Mouse (Mus musculus) Patski (cell line): ENCODE measurements around the gene Gm45799. TPM values are rescaled to one million over a fixed set of nuclear protein-coding genes. Genes with fewer than 3 reads are reported as not detected.

Experiments
- ATAC-seq: fragments of 100-300 bp; one replicate; pipeline ENCODE4 v1.8.0; 2021
- CTCF ChIA-PET: fragments of 350-600 bp; sonication (Branson Sonifier 250); formaldehyde crosslinking; loops from one replicate; lab custom pipeline; 2022; ENCODE audit warnings: inconsistent platforms; lab: Charles Lee
- POLR2A ChIA-PET: fragments of 350-600 bp; sonication (Branson Sonifier 250); formaldehyde crosslinking; loops from one replicate; lab custom pipeline; 2022; ENCODE audit warnings: antibody characterized with exemption, inconsistent platforms; lab: Charles Lee
- DNase-seq: peaks from one replicate; pipeline ENCODE4 v3.0.0-alpha.2; 2011; ENCODE audit warnings: low read depth, low spot score
- H3K27me3 ChIP-seq: fragments of 371-371 bp; one replicate; pipeline ENCODE4 v1.5.1; 2021
- CTCF ChIP-seq: fragments of 100-300 bp; IDR thresholded peaks from one replicate; pipeline ENCODE4 v1.5.1; 2021
- in situ Hi-C: fragments of 300-500 bp; cut with MboI; formaldehyde crosslinking; loops from 3 replicates; pipeline ENCODE4 v1.11.1; 2018; ENCODE audit warnings: low pct_unique_long_range_greater_than_20kb, mixed read lengths
- polyA plus RNA-seq: library from polyadenylated mRNA; unstranded; gene quantifications from one replicate; pipeline ENCODE4 v1.2.3, GENCODE M21; 2021

Gene Gm45799
- polyA plus RNA-seq, 1 experiment from 2014 or later = 22.3 TPM

DNA sequence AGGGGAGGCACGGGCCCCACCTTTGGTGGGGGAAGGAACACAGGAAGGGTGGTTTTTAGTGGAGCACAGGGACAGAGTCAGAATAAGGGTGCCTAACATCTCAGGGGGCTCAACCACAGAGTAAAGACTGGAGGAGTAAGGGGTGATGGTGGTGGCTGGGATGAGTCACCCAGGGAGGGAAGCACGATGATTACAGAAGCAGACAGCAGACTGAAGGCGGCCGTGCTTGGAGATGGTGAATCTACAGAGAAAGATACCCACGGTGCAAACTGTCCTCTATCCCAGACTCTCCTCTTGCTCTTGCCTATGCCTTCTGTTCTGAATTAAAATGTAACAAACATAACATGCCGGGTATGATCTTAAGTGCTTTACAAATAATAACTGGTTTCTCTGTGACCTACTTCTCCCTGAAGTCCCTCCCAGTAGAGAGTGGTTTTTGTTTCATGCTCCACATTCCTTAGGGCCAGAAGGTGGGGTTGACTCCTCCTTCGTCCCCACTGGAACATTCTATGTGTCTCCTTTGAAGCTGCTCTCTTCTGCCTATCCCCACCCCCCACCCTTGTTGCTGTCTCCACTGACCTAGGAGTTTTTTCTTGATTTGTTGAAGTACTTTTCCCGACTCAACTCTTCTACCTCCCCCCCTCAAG is 18.6 kb upstream of the Gm45799 start:
- no peak for DNase-seq
- ATAC-seq = peak; percentile 85
- CTCF ChIA-PET = interaction anchor here (1.0 to 1.7 kb wide), 4 partner anchors 8 to 14 kb away, joined by 3 to 4 read pairs (median 4); no protein-coding TSS in a partner anchor
- TF ChIP-seq CTCF = no peak
- in situ Hi-C loops = no loop called here
- POLR2A ChIA-PET = interaction anchor here (1.5 kb wide), 1 partner anchor 14 kb away, joined by 5 read pairs; no protein-coding TSS in a partner anchor
- no peaks in the 10 kb centered on the region for H3K27me3 ChIP-seq

DNA sequence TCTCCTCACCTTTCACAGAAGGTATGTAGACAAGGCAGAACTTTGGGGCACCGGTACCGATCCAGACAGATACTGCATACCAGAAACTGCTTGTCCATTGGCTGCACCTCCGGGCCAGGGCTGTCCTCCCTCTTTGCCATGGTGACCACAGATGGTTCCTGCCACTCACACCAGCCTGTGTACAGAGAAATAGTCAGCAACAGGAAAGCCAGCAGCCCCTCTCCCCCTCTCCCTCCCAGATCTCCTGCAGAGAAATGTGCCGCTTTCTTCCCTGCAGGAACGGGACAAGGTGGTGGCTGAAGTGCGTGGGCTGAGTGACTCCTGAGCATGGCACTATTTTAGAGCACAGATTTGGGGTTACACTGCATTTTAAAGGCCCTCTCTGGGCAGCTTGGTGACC is 15.0 kb upstream of the Gm45799 start:
- TF ChIP-seq CTCF = no peak
- DNase-seq = no peak
- CTCF ChIA-PET = no interaction called here
- no peaks in the 10 kb centered on the region for H3K27me3 ChIP-seq
- ATAC-seq = no peak
- POLR2A ChIA-PET = no interaction called here
- in situ Hi-C loops = loop anchor here (25.0 kb wide), 1 partner anchor 238 kb away; the partner anchor contains the start of gene Gm5901

- no peak for ATAC-seq
- H3K27me3 ChIP-seq = no peaks in the 10 kb centered on the region
- DNase-seq = no peak
- ChIA-PET POLR2A (no interaction called here), CTCF (interaction anchor here (1.1 to 1.4 kb wide), 2 partner anchors 12 to 21 kb away, joined by 3 to 4 read pairs; no protein-coding TSS in a partner anchor)
- TF ChIP-seq CTCF = no peak
- in situ Hi-C loops = loop anchor here (25.0 kb wide), 1 partner anchor 241 kb away; the partner anchor contains the start of gene Gm5901
These were observed 11.7 kb upstream of the Gm45799 start for GRCm38 (mm10) chr7:105628633-105629032.

- DNase-seq (no peak), ATAC-seq (peak; percentile 10)
- H3K27me3 ChIP-seq = no peaks in the 10 kb centered on the region
- TF ChIP-seq CTCF = no peak
- CTCF ChIA-PET = no interaction called here
- in situ Hi-C loops = loop anchor here (25.0 kb wide), 1 partner anchor 245 kb away; the partner anchor contains the start of gene Gm5901
- POLR2A ChIA-PET = interaction anchor here (0.5 kb wide), 1 partner anchor 718 kb away, joined by 3 read pairs; no protein-coding TSS in a partner anchor
These were observed 7.8 kb upstream of the Gm45799 start for GRCm38 (mm10) chr7:105632551-105632972.

DNA sequence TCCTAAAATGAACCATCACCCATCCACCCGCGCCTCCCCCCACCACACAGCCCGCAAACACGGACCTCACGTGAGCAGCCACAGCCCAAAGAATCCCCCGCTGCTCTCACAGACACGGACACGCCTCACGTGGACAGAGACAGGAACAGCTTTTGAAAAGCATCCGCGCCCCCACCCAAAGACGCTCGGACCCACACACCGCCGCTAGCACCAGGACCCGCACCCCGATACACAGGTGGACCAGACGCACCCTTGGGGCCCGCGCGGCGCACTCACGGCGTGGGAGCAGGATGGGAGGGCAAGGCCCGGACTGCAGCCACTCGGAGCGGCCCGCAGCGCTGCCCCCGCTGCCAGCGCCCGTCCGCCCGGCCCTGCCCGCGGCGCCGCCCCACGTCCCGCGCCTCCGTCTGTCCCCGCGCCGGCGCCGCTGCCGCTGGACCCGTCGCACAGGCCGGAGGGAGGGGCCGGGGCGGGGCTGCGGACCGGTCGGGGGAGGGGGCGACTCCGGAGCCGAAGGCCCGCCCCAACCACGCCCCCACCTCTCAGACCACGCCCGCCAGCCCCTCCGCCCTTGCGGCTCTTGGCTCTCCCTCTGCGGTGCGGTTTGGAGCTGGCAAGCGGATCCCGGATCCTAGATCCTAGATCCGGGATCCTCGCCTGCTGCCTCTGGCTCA is 7.1 kb upstream of the Gm45799 start, which contains the start of gene Trim3:
TSS of gene Trim3 (minus strand) at position 445 of the 674 bp plus-strand sequence.
- in situ Hi-C loops = loop anchor here (25.0 kb wide), 1 partner anchor 246 kb away; the partner anchor contains the start of gene Gm5901
- POLR2A ChIA-PET = interaction anchor here (0.5 kb wide), 1 partner anchor 717 kb away, joined by 3 read pairs; no protein-coding TSS in a partner anchor
- DNase-seq = no peak

GRCm38 (mm10) chr7:105633801-105634135 is 6.6 kb upstream of the Gm45799 start:
- no peak for TF ChIP-seq CTCF
- ATAC-seq (no peak), DNase-seq (no peak)
- in situ Hi-C loops = loop anchor here (25.0 kb wide), 1 partner anchor 246 kb away; the partner anchor contains the start of gene Gm5901
- CTCF ChIA-PET = interaction anchor here (0.5 kb wide), 1 partner anchor 117 kb away, joined by 3 read pairs; no protein-coding TSS in a partner anchor
- POLR2A ChIA-PET = interaction anchor here (0.7 kb wide), 1 partner anchor 10 kb away, joined by 3 read pairs; no protein-coding TSS in a partner anchor
- no peaks in the 10 kb centered on the region for H3K27me3 ChIP-seq

More for the DNA sequence above, 7.1 kb upstream of the Gm45799 start, which contains the start of gene Trim3:
- no peak for TF ChIP-seq CTCF
- peak; percentile 88 for ATAC-seq
- CTCF ChIA-PET = interaction anchor here (0.5 kb wide), 1 partner anchor 117 kb away, joined by 3 read pairs; no protein-coding TSS in a partner anchor
- H3K27me3 ChIP-seq = no peaks in the 10 kb centered on the region

- in situ Hi-C loops = loop anchor here (25.0 kb wide), 1 partner anchor 247 kb away; the partner anchor contains the start of gene Gm5901
- POLR2A ChIA-PET = interaction anchor here (0.7 kb wide), 1 partner anchor 11 kb away, joined by 3 read pairs; no protein-coding TSS in a partner anchor
These were observed 6.0 kb upstream of the Gm45799 start for GRCm38 (mm10) chr7:105634272-105634920.

GRCm38 (mm10) chr7:105635726-105636125 is 4.6 kb upstream of the Gm45799 start:
- ChIA-PET POLR2A (interaction anchor here (1.1 kb wide), 1 partner anchor 14 kb away, joined by 5 read pairs; no protein-coding TSS in a partner anchor), CTCF (interaction anchor here (0.9 kb wide), 1 partner anchor 13 kb away, joined by 4 read pairs; no protein-coding TSS in a partner anchor)
- DNase-seq (no peak), ATAC-seq (no peak)
- in situ Hi-C loops = loop anchor here (25.0 kb wide), 1 partner anchor 248 kb away; the partner anchor contains the start of gene Gm5901
- no peaks in the 10 kb centered on the region for H3K27me3 ChIP-seq
- TF ChIP-seq CTCF = no peak

More at GRCm38 (mm10) chr7:105634272-105634920, 6.0 kb upstream of the Gm45799 start:
- no peak for TF ChIP-seq CTCF
- no peaks in the 10 kb centered on the region for H3K27me3 ChIP-seq
- no peak for ATAC-seq
- CTCF ChIA-PET = interaction anchor here (0.9 kb wide), 1 partner anchor 16 kb away, joined by 3 read pairs; the partner anchor contains the start of gene Dnhd1
- DNase-seq = no peak

- in situ Hi-C loops = loop anchor here (25.0 kb wide), 1 partner anchor 251 kb away; the partner anchor contains the start of gene Gm5901
- no peak for DNase-seq
- no peaks in the 10 kb centered on the region for H3K27me3 ChIP-seq
- no peak for ATAC-seq
- ChIA-PET POLR2A (no interaction called here), CTCF (no interaction called here)
- TF ChIP-seq CTCF = no peak
These were observed 1.6 kb upstream of the Gm45799 start for GRCm38 (mm10) chr7:105638776-105639175.
